Mouse (Mus musculus) layer of hippocampus, postnatal 36 days (tissue): ENCODE measurements around the gene Atp6v0a1. TPM values are rescaled to one million over a fixed set of nuclear protein-coding genes. Genes with fewer than 3 reads are reported as not detected.
A peak's percentile ranks its signal among the peaks of the same experiment; 100 is the strongest.

Experiments
- DNase-seq, 2 experiments: peaks; one replicate each; pipeline ENCODE4 v3.0.0; 2022
- total RNA-seq, 2 experiments: library from RNA; stranded (reverse); gene quantifications; 2 replicates each; pipeline ENCODE4 v1.2.3; 2021

Gene Atp6v0a1
- total RNA-seq, 2 experiments from 2014 or later, result 464 to 482 TPM

DNA sequence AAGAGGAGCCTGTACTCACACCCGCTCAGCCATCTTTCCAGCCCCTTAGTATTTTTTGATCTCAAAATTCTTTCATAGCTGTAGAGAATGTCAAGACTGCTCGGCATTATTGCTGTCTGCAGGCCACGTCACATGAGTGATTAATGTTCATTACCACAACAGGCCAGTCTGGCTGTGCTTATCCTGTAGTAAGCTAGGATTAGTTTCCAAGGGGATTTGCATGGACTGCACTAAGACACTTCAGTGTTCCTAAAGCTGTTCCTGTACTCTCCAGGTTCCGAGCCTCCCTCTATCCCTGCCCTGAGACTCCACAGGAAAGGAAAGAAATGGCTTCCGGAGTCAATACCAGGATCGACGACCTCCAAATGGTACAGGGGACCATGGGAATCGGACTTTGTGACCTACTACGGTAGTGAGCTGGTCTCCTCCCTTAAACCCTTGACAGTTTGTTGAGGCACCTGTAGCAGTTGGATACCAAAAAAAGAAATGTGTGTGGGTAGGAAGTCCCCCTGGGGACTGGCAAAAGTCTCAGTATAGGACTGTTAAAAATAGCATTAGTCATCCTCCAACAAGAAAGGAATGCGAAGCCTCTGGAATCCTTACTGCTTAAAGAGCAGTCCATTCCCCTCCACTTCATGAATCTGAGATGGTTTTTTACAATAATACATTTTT is 21.0 kb downstream of the Atp6v0a1 start:
- peak in 1 of 2 experiments; percentile 1 for DNase-seq

DNA sequence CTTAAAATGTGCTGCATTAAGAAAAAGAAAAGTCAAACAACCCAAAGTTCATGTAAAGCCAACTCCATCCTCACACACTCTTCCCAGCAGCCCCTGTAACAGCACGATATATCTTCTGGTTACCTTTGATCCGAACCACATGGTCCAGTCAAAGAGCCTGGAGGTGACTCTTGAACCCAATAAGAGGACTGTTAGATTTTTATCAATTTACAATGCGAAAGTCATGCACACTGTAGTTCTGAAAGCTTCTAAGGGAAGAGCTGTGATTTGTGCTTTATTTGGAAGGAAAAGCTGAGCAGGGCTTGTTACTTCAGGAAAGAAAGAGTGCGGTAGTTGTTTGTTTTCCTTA is 21.5 kb downstream of the Atp6v0a1 start:
- DNase-seq, result no peak

GRCm38 (mm10) chr11:101031470-101031869 is 22.2 kb downstream of the Atp6v0a1 start:
- DNase-seq, result no peak

GRCm38 (mm10) chr11:101033856-101034500 is 24.7 kb downstream of the Atp6v0a1 start:
- no peak for DNase-seq

DNA sequence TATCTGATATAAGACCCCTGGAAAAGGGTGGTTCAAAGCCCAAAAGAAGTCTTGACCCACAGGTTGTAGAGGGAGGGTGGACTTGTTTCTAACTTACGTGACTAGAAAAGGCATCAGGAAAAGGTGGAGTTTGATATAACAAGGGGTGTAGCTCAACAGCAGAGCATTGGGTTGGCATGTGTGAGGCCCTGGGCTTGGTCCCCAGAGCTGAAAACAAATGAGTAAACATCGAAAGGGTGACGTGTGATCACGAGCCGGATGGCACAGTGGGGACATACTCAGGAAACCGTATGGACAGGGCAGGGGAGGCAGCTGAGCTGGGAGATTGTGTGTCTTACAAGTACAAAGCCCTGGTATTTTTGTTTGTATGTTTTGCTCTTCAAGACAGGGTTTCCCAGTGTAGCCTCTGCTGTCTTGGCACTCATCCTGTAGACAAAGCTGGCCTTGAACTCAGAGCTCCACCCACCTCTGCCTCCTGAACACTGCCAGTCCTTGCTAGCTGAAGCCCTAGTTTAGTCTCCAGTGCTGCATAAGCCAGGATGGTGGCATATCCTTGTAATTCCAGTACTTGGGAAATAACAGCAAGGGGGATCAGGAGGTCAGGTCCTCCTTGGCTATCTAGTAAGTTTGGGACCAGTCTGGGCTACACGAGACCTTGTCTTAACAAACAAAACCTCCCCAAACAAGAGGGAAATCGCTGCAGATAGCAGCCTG is 25.5 kb downstream of the Atp6v0a1 start:
- DNase-seq, result no peak

GRCm38 (mm10) chr11:101035328-101035695 is 26.1 kb downstream of the Atp6v0a1 start:
- no peak for DNase-seq

DNA sequence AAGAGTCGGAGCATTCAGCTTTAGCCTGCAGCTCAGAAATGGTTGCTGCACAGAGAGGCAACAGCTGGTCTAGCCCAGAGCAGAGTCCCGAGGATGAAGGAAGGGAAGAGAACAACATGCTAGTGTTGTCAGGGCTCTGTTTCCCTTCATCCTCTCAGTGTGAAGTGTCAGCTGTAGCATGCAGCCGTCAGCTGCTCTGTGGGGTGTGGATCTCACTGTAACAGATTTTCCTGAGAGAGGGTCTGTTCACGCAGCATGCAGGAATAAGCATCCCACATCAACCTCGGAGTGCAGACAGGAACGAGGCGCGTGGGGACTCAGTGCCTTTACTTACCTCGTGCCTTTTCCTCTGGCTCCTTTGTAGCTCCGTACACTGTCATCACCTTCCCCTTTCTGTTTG is 28.5 kb downstream of the Atp6v0a1 start:
- no peak for DNase-seq

DNA sequence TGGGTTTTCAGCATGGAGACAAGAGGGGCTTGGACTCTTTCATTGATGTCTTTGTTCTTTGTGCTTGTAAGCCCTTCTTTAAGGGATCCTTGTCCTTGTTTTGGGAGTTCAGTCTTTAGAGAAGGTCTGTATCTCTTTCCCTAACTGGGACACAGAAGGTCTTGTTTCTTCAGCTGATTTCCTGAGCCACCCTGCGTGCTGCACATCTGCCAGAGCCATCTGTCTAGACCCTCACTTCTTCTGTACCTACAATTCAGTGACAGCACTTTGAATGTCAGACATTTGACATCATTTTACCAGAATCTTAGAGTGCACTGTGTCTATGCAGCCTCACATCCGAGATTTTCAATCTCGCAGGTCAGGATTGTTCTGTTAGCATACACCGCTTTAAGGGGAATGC is 36.6 kb downstream of the Atp6v0a1 start:
- no peak for DNase-seq

DNA sequence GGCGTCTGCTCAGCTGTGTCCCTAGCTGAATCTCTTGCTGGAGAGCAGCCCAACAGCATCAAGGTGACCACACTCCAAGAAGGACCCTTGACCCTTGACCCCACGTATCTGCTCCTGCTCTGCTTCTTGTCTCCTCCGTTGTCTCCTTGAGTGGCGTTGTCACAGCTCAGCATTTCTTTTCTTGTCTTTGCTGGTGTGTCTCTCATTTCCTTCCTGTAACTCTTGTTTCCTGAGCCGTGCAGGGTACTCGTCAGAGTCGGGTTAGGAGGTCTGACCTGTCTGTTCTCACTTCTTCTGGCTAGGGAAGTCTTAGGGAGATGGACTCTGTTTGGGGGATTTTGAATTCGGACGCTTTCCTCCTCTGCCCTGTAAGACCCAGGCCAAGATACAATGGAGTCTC is 37.2 kb downstream of the Atp6v0a1 start:
- DNase-seq, result no peak

DNA sequence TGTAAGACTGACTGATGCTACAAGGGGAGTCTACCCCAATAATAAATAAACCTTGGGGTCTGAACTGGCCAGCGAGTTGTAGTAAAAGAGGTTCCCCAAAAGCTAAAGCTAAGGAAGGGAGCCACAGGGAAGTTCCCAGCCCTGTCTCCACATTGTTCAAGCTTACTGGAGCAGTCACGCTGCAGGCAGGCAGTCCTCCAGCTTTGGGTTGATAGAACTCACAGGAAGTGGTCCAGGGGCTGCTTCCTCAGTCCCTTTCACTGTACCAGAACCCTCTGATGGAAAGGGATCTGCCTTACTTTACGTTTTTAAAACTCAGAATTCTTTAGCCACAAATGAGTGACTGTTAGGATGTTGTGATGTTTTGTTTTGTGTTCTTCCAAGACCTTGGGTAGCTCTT is 38.2 kb downstream of the Atp6v0a1 start:
- no peak for DNase-seq

DNA sequence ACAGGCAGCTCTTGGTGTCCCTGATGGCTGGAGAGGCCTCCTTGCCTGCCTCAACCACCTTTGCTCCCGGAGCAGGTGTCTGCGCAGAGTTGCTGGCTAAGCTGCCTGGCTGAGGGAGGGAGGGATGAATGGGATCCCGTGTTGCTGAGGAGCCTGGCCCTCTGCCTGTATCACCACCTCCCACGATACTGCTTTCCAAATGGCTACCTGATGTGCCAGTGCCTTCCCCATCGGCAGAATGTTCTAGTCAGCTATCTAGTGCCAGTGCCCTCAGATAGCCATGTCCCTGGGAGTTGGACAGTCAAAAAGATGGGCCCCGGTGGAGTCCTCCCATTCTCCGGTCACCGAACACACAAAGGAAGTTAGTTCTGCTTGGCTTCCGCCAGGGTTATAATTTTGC is 41.1 kb downstream of the Atp6v0a1 start:
- peak in 1 of 2 experiments; percentile 69 for DNase-seq

DNA sequence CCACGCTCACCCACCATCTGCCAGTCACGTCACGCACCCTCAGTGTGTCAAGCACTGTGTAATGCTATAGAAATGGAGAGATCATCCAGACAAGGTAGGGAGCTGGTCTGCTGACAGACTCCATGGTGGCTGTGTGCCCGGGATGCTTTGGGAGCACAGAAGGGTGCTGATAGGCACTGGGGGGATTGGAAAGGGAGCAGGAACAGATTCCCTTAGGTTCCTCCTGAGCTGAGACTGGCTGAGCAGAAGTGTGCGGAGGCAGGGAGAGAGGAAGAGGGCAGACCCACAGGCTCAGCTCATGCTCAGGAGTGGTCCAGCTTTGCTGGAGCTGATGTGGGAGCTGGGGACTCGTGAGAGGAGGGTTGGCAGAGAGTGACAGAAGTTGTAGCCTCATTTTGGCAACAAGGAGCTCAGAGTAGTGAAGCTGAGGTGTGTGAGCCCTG is 41.8 kb downstream of the Atp6v0a1 start:
- DNase-seq, result peak in 1 of 2 experiments; percentile 62

DNA sequence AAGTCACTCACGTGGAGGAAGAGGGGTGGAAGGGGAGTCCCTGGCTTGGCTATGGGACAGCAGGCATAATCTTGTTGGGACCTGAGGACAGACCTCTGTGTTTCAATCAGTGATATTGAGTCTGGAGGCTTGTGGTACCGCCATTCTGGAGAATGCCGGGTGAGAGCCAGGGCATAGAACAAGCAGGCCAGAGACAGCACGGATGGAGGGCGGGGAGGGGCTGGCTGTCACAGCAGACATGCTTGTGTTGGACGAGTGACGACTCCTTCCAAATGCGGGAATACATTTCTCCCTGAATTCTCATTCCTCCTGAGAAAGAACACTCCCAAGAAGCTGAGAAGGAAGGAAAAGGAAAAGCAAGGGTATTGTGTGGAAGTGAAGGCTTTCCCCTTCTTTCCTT is 42.4 kb downstream of the Atp6v0a1 start:
- DNase-seq, result no peak

- no peak for DNase-seq
Measured at GRCm38 (mm10) chr11:101052751-101053473, 43.7 kb downstream of the Atp6v0a1 start.

- no peak for DNase-seq
Measured at GRCm38 (mm10) chr11:101053974-101054373, 44.7 kb downstream of the Atp6v0a1 start.

- no peak for DNase-seq
Measured at GRCm38 (mm10) chr11:101055418-101055817, 46.2 kb downstream of the Atp6v0a1 start.

GRCm38 (mm10) chr11:101056885-101057284 is 47.6 kb downstream of the Atp6v0a1 start:
- DNase-seq, result peak in 1 of 2 experiments; percentile 33

DNA sequence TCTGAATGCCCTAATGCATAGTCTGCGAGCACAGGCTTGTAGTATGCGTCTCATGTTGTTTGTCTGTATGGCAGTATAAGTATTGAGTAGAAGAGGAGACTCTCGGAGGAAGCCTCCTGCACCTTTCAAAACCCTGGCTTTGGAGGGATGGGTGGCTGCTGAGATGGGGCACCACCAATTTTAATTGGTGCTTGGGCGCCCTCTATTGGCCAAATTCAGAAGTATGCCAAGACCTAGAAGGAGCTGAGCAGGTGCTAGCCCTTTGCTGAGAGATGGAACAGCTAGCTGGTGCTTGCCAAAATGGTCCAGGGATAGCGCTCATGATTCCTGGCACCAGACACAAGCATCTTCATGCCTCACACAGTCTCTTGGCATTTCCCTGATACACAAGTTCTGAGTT is 48.6 kb downstream of the Atp6v0a1 start:
- peak; percentile 76 for DNase-seq

GRCm38 (mm10) chr11:101058726-101059125 is 49.5 kb downstream of the Atp6v0a1 start:
- no peak for DNase-seq

DNA sequence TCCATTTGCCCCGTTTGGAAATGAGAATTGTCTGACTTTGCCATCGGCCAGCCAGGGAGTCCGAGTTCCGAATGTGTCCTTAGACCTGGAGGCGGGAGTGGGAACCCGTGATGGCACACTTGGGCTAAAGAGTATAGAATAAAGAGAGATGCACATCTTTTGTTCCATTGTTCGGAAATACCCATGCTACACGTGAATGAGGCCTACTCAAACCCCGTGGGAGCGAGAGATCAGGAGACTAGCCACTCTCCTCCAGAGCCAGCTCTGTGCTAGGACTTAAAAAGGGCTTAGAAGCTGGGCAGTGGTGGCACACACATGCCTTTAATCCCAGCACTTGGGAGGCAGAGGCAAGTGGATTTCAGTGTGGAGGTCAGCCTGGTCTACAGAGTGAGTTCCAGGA is 50.2 kb downstream of the Atp6v0a1 start:
- DNase-seq, result no peak

GRCm38 (mm10) chr11:101060126-101060525 is 50.9 kb downstream of the Atp6v0a1 start:
- peak; percentile 55 to 62 for DNase-seq

DNA sequence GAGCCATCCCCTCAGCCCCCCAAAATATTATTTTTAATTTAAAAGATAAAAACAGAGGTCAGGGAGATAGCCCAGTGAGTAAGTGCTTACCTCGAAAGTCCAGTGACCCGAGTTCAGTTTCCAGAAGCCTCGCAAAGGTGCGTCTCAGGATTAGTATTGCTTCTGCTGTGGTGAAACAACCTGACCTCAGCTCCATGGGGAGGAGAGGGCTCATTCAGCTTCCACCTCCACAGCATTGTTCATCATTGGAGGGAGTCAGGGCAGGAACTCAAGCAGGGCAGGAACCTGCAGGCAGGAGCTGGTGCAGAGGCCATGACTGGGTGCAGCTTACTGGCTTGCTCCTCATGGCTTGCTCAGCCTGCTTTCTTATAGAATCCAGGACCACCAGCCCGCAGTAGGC is 51.8 kb downstream of the Atp6v0a1 start:
- no peak for DNase-seq
